Mouse (Mus musculus) brain, adult 2 months (tissue): ENCODE measurements around the gene Tmem102.
A peak's percentile ranks its signal among the peaks of the same experiment; 100 is the strongest.

ENCODE experiments used
- DNase-seq: peaks from one replicate; pipeline ENCODE4 v3.0.0; 2011; ENCODE audit warnings: low read depth, low spot score

The Tmem102 gene

DNA sequence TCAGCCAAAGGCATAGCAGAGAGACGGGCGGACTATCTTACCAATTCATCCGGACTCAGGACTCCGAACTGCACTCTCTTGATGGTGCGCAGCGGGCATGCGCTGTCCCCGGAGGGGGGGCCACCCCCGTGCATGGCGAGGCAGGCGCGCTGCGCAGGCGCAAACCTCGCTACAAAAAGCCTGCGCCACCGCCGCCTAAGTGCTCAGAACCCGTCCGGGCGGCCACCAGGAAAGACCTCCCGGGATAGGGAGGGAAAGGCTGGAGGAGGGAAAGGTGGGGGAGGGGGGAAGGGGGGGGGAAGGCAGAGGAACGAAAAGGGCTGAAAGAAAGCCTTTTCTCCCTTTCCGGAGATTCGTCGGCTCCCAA, 47.4 kb downstream of the Tmem102 start:
- peak; percentile 98 for DNase-seq

DNA sequence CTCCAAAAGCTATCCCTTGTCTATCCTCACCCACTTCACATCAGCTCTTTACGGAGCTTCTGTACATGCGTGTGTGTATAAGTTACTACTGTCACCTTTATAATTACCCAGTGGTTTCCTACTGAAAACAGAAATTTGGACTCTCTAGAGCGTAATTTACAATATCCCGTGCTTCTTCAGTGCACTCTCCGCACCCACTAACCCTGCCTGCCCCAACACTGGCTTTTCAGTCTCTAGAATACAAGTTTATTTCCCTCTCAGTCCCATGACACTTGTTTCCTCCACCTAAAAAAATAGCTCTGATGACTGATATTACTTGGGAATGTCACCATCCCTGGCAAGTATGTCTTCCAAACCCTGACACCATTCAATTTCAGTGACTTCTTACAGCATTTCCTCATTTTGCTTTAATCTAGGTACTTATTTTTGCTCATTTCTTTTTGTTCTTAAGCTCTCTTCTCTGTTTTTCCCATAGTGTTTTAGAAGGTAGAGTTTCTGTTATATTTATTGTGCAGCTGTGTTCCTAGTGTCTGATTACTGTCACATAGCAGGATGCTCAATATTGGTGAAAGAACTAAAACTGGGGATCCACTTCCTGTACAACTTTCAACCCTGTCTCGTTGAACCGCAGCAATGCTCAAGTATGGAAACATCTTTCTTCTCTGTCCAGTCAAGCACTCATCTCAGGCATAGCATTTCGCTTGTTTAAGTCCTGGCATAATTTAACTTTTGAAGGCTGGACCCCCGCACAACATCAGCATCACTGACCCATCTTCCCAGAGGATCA, 47.9 kb downstream of the Tmem102 start:
- DNase-seq, result no peak

DNA sequence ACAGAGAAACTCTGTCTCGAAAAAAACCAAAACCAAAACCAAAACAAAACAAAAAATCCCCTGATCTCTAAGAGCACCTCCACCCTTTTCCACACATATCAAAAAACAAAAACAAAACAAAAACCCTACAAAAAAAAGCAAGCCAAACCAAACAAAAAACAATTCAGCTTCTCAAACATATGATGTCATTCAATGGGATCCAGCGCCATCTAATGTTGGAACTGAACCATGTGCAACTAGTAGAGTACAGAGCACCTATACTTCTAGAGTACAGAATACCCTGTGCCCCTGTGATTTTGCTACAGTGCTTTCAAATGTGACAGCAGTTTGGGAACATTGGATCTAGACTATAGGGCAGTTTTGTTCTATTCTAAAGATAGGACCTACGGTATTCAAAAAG, 50.7 kb downstream of the Tmem102 start:
- DNase-seq, result peak; percentile 91

DNA sequence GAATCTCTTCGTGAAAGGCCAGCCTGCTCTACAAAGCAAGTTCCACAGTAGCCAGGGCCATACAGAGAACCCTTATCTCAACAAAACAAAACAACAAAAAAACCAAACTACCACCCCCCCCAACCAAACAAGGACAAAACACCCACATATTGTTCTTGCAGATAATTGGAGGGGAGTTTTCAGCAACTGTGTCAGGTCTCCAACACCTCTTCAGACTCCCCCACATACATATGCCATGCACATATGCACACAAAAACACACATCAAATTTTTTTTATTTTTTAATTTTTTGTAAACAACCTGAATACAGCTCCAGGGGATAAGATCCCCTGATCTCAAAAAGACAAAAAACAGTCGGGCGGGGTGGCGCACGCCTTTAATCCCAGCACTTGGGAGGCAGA, 51.2 kb downstream of the Tmem102 start:
- no peak for DNase-seq
